ENCODE assay signal across 18 mouse cellular contexts in genomic region chr16:87931358-87931757, GRCm38 (mm10).
"Had no signal": no experiment of that assay in that cellular context is flagged by ENCODE, and none has a peak within 500 bp of the region (broad histone marks: within the 10 kb centered on the region; RNA-seq: fewer than 3 reads in every experiment).

No protein-coding gene starts in this region.

- H3K4me2 ChIP-seq: liver, embryonic 15.5 days; lung, embryonic 15.5 days; midbrain, embryonic 12.5 days; midbrain, embryonic 15.5 days; neural tube, embryonic 12.5 days; stomach, embryonic 15.5 days had no signal

- H3K36me3 ChIP-seq: liver, embryonic 15.5 days; lung, embryonic 15.5 days; midbrain, embryonic 12.5 days; midbrain, embryonic 15.5 days; neural tube, embryonic 12.5 days; stomach, embryonic 15.5 days had no signal

- DNase-seq: liver, postnatal 0 days; lung, adult 2 months; lung, postnatal 14 days; lung, postnatal 36 days; right cerebral cortex, postnatal 14 days; thymus, adult 2 months; thymus, postnatal 25 days; thymus, postnatal 4 days had no signal

- H3K27ac ChIP-seq: liver, embryonic 15.5 days; lung, embryonic 15.5 days; macrophage; midbrain, embryonic 12.5 days; midbrain, embryonic 15.5 days; neural tube, embryonic 12.5 days; stomach, embryonic 15.5 days; stomach, postnatal 0 days had no signal

- H3K9ac ChIP-seq: liver, embryonic 15.5 days; liver, postnatal 0 days; lung, embryonic 15.5 days; midbrain, embryonic 12.5 days; midbrain, embryonic 15.5 days; neural tube, embryonic 12.5 days; stomach, embryonic 15.5 days had no signal

- H3K4me3 ChIP-seq: liver, embryonic 15.5 days; lung, embryonic 15.5 days; megakaryocyte, embryonic 14.5 days; midbrain, embryonic 12.5 days; midbrain, embryonic 15.5 days; neural tube, embryonic 12.5 days; stomach, embryonic 15.5 days had no signal

- H3K27me3 ChIP-seq: liver, embryonic 15.5 days; lung, embryonic 15.5 days; megakaryocyte, embryonic 14.5 days; midbrain, embryonic 12.5 days; midbrain, embryonic 15.5 days; neural tube, embryonic 12.5 days; stomach, embryonic 15.5 days had no signal

- ATAC-seq: liver, postnatal 0 days; lung, postnatal 0 days; midbrain, embryonic 15.5 days had no signal

- H3K4me1 ChIP-seq: liver, embryonic 15.5 days; lung, embryonic 15.5 days; megakaryocyte, embryonic 14.5 days; midbrain, embryonic 12.5 days; midbrain, embryonic 15.5 days; neural tube, embryonic 12.5 days; stomach, embryonic 15.5 days had no signal

- H3K9me3 ChIP-seq: liver, embryonic 15.5 days; lung, embryonic 15.5 days; midbrain, embryonic 12.5 days; midbrain, embryonic 15.5 days; neural tube, embryonic 12.5 days; stomach, embryonic 15.5 days had no signal
